Mouse (Mus musculus): Measurements from ENCODE around the gene Rps5. TPM values are rescaled to one million over a fixed set of nuclear protein-coding genes. Genes with fewer than 3 reads are reported as not detected.
A peak's percentile ranks its signal among the peaks of the same experiment; 100 is the strongest.
"Not testable (repeated sequence)": the region's sequence is repeated elsewhere in the genome, so short reads cannot be mapped to it uniquely, and the experiment has no call there.

Gene Rps5
- polyA plus RNA-seq, 1 experiment from 2014 or later: 1,044 TPM

- no peak for ATAC-seq (ENCODE audit: low FRiP score, low read depth)
- Histone ChIP-seq H3K4me1 (no peaks in the 10 kb centered on the region), H3K27me3 (no peaks in the 10 kb centered on the region), H3K4me2 (replicated peaks) (no peak overlapping the region), H3K9me3 (no peaks in the 10 kb centered on the region), H3K27ac (no peak overlapping the region), H3K36me3 (no peaks in the 10 kb centered on the region), H3K9ac (no peak overlapping the region), H3K4me3 (no peak overlapping the region)
- 70% methylated on average over 3 of the region's 3 CpGs for WGBS
Observed at GRCm38 (mm10) chr7:12934808-12935207, 12.7 kb downstream of the Rps5 start.

- H3K9me3 ChIP-seq; H3K4me1 ChIP-seq; H3K9ac ChIP-seq; ATAC-seq (ENCODE audit: low FRiP score, low read depth); H3K4me3 ChIP-seq; H3K27me3 ChIP-seq; H3K4me2 ChIP-seq (replicated peaks); H3K27ac ChIP-seq; H3K36me3 ChIP-seq: not testable (repeated sequence)
- 90% methylated on average over 4 of the region's 4 CpGs for WGBS
Observed at GRCm38 (mm10) chr7:12937254-12937803, 15.2 kb downstream of the Rps5 start.

GRCm38 (mm10) chr7:12940599-12940998, 18.5 kb downstream of the Rps5 start:
- H3K36me3 ChIP-seq: no peaks in the 10 kb centered on the region
- H3K27ac ChIP-seq: no peak overlapping the region
- WGBS: 75% methylated on average over 4 of the region's 4 CpGs
- no peak for ATAC-seq (ENCODE audit: low FRiP score, low read depth)
- no peaks in the 10 kb centered on the region for H3K9me3 ChIP-seq
- H3K4me2 ChIP-seq (replicated peaks): no peak overlapping the region
- H3K9ac ChIP-seq: no peak overlapping the region
- H3K4me1 ChIP-seq: no peaks in the 10 kb centered on the region
- no peak overlapping the region for H3K4me3 ChIP-seq
- no peaks in the 10 kb centered on the region for H3K27me3 ChIP-seq

GRCm38 (mm10) chr7:12943488-12943887, 21.4 kb downstream of the Rps5 start:
- no peak overlapping the region for H3K4me2 ChIP-seq (replicated peaks)
- no peak overlapping the region for H3K27ac ChIP-seq
- no peak overlapping the region for H3K9ac ChIP-seq
- H3K9me3 ChIP-seq: no peaks in the 10 kb centered on the region
- no peaks in the 10 kb centered on the region for H3K36me3 ChIP-seq
- H3K4me1 ChIP-seq: no peaks in the 10 kb centered on the region
- no peak overlapping the region for H3K4me3 ChIP-seq
- H3K27me3 ChIP-seq: no peaks in the 10 kb centered on the region
- ATAC-seq (ENCODE audit: low FRiP score, low read depth): no peak

- peak; percentile 97 for ATAC-seq (ENCODE audit: low FRiP score, low read depth)
- Histone ChIP-seq H3K27me3 (no peaks in the 10 kb centered on the region), H3K4me2 (replicated peaks) (peak overlapping the region; percentile 75), H3K9ac (peak overlapping the region; percentile 70), H3K27ac (peak overlapping the region; percentile 86), H3K36me3 (no peaks in the 10 kb centered on the region), H3K9me3 (no peaks in the 10 kb centered on the region), H3K4me1 (peaks cover 13% of the 10 kb centered on the region), H3K4me3 (peak overlapping the region; percentile 52)
- WGBS: 7% methylated on average over 35 of the region's 35 CpGs
Observed at GRCm38 (mm10) chr7:12949032-12949871, 27.2 kb downstream of the Rps5 start.

- Histone ChIP-seq H3K9ac (peak overlapping the region; percentile 68), H3K4me1 (peaks cover 13% of the 10 kb centered on the region), H3K36me3 (no peaks in the 10 kb centered on the region), H3K27ac (peak overlapping the region; percentile 72; the same call in 1 of the 2 replicates), H3K4me3 (peak overlapping the region; percentile 52), H3K27me3 (no peaks in the 10 kb centered on the region), H3K9me3 (no peaks in the 10 kb centered on the region), H3K4me2 (replicated peaks) (peak overlapping the region; percentile 75)
- WGBS: 5% methylated on average over 16 of the region's 16 CpGs
- ATAC-seq (ENCODE audit: low FRiP score, low read depth): no peak
Observed at GRCm38 (mm10) chr7:12949872-12950229, 27.8 kb downstream of the Rps5 start.

GRCm38 (mm10) chr7:12954896-12955295, 32.8 kb downstream of the Rps5 start:
- WGBS: 44% methylated on average over 3 of the region's 3 CpGs
- no peaks in the 10 kb centered on the region for H3K9me3 ChIP-seq
- no peak for ATAC-seq (ENCODE audit: low FRiP score, low read depth)

GRCm38 (mm10) chr7:12957511-12957910, 35.4 kb downstream of the Rps5 start:
- ATAC-seq (ENCODE audit: low FRiP score, low read depth): no peak
- peaks cover 7% of the 10 kb centered on the region; the same call in 1 of the 2 replicates for H3K4me1 ChIP-seq
- H3K9ac ChIP-seq: no peak overlapping the region
- H3K4me2 ChIP-seq (replicated peaks): no peak overlapping the region
- WGBS: 69% methylated on average over 5 of the region's 5 CpGs
- no peaks in the 10 kb centered on the region for H3K36me3 ChIP-seq
- no peaks in the 10 kb centered on the region for H3K9me3 ChIP-seq
- no peaks in the 10 kb centered on the region for H3K27me3 ChIP-seq
- H3K4me3 ChIP-seq: no peak overlapping the region
- H3K27ac ChIP-seq: no peak overlapping the region

More at GRCm38 (mm10) chr7:12954896-12955295, 32.8 kb downstream of the Rps5 start:
- no peak overlapping the region for H3K4me3 ChIP-seq
- no peaks in the 10 kb centered on the region for H3K36me3 ChIP-seq
- H3K4me2 ChIP-seq (replicated peaks): no peak overlapping the region
- no peaks in the 10 kb centered on the region for H3K27me3 ChIP-seq
- H3K9ac ChIP-seq: no peak overlapping the region
- H3K27ac ChIP-seq: no peak overlapping the region
- H3K4me1 ChIP-seq: peaks cover 7% of the 10 kb centered on the region

GRCm38 (mm10) chr7:12958948-12959347, 36.9 kb downstream of the Rps5 start:
- Histone ChIP-seq H3K36me3 (no peaks in the 10 kb centered on the region), H3K4me2 (replicated peaks) (no peak overlapping the region), H3K27me3 (no peaks in the 10 kb centered on the region), H3K9ac (no peak overlapping the region), H3K9me3 (no peaks in the 10 kb centered on the region), H3K4me3 (no peak overlapping the region), H3K27ac (no peak overlapping the region), H3K4me1 (peaks cover 7% of the 10 kb centered on the region; the same call in 1 of the 2 replicates)
- 70% methylated on average over 4 of the region's 4 CpGs for WGBS
- no peak for ATAC-seq (ENCODE audit: low FRiP score, low read depth)

- H3K27me3 ChIP-seq: no peaks in the 10 kb centered on the region
- no peak overlapping the region for H3K9ac ChIP-seq
- WGBS: 20% methylated on average over 4 of the region's 4 CpGs
- H3K4me1 ChIP-seq: peaks cover 7% of the 10 kb centered on the region
- ATAC-seq (ENCODE audit: low FRiP score, low read depth): no peak
- H3K27ac ChIP-seq: no peak overlapping the region
- no peaks in the 10 kb centered on the region for H3K9me3 ChIP-seq
- H3K4me2 ChIP-seq (replicated peaks): no peak overlapping the region
- H3K4me3 ChIP-seq: no peak overlapping the region
- no peaks in the 10 kb centered on the region for H3K36me3 ChIP-seq
Observed at GRCm38 (mm10) chr7:12959718-12960117, 37.6 kb downstream of the Rps5 start.

GRCm38 (mm10) chr7:12961511-12962141, 39.5 kb downstream of the Rps5 start:
- Histone ChIP-seq H3K27ac (peak overlapping the region; percentile 92), H3K36me3 (no peaks in the 10 kb centered on the region), H3K4me3 (peak overlapping the region; percentile 56), H3K9me3 (no peaks in the 10 kb centered on the region), H3K4me2 (replicated peaks) (peak overlapping the region; percentile 68), H3K4me1 (peaks cover 14% of the 10 kb centered on the region), H3K27me3 (no peaks in the 10 kb centered on the region), H3K9ac (peak overlapping the region; percentile 73)
- ATAC-seq (ENCODE audit: low FRiP score, low read depth): peak; percentile 82
- 2% methylated on average over 29 of the region's 29 CpGs for WGBS

- Histone ChIP-seq H3K4me1 (peaks cover 23% of the 10 kb centered on the region), H3K27me3 (no peaks in the 10 kb centered on the region), H3K9ac (peak within 1 kb of the TSS; percentile 84), H3K4me2 (replicated peaks) (peak within 1 kb of the TSS; percentile 87), H3K4me3 (peak within 1 kb of the TSS; percentile 86), H3K36me3 (peaks cover 21% of the 10 kb centered on the region), H3K27ac (peak within 1 kb of the TSS; percentile 89), H3K9me3 (no peaks in the 10 kb centered on the region)
- WGBS: under 1% methylated on average over 23 of the region's 23 CpGs
- peak; percentile 89 for ATAC-seq (ENCODE audit: low FRiP score, low read depth)
Observed at GRCm38 (mm10) chr7:12965678-12966091, 43.6 kb downstream of the Rps5 start, which contains the start of gene Zfp324. Gene Zfp324 (plus strand): TSS chr7:12965838.
